Mouse (Mus musculus) limb, embryonic 15.5 days (tissue): Measurements from ENCODE around the gene Apol6. TPM values are rescaled to one million over a fixed set of nuclear protein-coding genes. Genes with fewer than 3 reads are reported as not detected.

Experiments
- ATAC-seq: fragments of 200-750 bp; cut with Nextera tagmentation; 2 replicates; pipeline ENCODE4 v1.8.0; 2017; ENCODE audit warnings: low read depth, moderate TSS enrichment; ENCODE audit not compliant: insufficient number of reproducible peaks, low FRiP score, low TSS enrichment
- H3K27ac ChIP-seq: fragments of 300-500 bp; sonication (generic); 2 replicates; pipeline ENCODE4 v1.5.1; 2015; ENCODE audit warnings: moderate library complexity, mild to moderate bottlenecking, inconsistent platforms
- H3K27me3 ChIP-seq: fragments of 300-500 bp; sonication (generic); 2 replicates; pipeline ENCODE4 v1.6.1; 2015; ENCODE audit warnings: inconsistent platforms
- H3K36me3 ChIP-seq: fragments of 300-500 bp; sonication (generic); 2 replicates; pipeline ENCODE4 v1.6.1; 2015; ENCODE audit warnings: inconsistent platforms
- H3K4me1 ChIP-seq: fragments of 300-500 bp; sonication (generic); 2 replicates; pipeline ENCODE4 v1.6.1; 2015; ENCODE audit warnings: inconsistent platforms
- H3K4me2 ChIP-seq: fragments of 300-500 bp; sonication (generic); 2 replicates; pipeline ENCODE4 v1.6.1; 2015; ENCODE audit warnings: mild to moderate bottlenecking, inconsistent platforms
- H3K4me3 ChIP-seq: fragments of 300-500 bp; sonication (generic); 2 replicates; pipeline ENCODE4 v1.5.1; 2015; ENCODE audit warnings: mild to moderate bottlenecking, inconsistent platforms
- H3K9ac ChIP-seq: fragments of 300-500 bp; sonication (generic); 2 replicates; pipeline ENCODE4 v1.6.1; 2015; ENCODE audit warnings: inconsistent platforms
- H3K9me3 ChIP-seq: fragments of 300-500 bp; sonication (generic); 2 replicates; pipeline ENCODE4 v1.6.1; 2016; ENCODE audit warnings: inconsistent platforms
- WGBS: fragments of 180-500 bp; shearing (Covaris S2); methylation state at CpG from one replicate; pipeline ENCODE4 v1.1.7; 2015; 5-methylcytosine and 5-hydroxymethylcytosine counted together
- polyA plus RNA-seq: library from polyadenylated mRNA; unstranded; fragments of >200 nt; fragmentation: Nextera tagmentation; extraction: Ambion mirVana; gene quantifications from 2 replicates; pipeline ENCODE4 v1.2.1, GENCODE M21; 2015

The Apol6 gene
- polyA plus RNA-seq, 1 experiment from 2014 or later, result 0.15 TPM

DNA sequence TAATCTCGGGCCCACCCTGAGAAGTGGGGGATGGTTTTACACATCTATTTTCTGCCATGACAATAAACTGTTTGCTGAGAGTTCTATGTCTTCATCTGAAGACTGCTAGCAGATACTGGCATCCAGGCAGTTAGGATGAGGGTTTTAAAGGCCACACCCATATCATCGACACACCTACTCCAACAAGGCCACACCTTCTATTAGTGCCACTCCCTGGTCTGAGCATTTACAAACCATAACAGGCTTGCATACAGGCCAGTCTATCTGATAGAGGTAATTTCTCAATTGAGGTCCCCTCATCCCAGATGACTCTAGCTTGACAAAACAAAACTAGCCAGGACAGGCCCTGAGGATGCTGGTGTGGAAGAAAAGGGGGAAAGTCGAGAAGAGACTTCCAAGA is 8.9 kb upstream of the Apol6 start:
- Histone ChIP-seq H3K27ac (peak overlapping the region; percentile 97), H3K9ac (no peak overlapping the region)

DNA sequence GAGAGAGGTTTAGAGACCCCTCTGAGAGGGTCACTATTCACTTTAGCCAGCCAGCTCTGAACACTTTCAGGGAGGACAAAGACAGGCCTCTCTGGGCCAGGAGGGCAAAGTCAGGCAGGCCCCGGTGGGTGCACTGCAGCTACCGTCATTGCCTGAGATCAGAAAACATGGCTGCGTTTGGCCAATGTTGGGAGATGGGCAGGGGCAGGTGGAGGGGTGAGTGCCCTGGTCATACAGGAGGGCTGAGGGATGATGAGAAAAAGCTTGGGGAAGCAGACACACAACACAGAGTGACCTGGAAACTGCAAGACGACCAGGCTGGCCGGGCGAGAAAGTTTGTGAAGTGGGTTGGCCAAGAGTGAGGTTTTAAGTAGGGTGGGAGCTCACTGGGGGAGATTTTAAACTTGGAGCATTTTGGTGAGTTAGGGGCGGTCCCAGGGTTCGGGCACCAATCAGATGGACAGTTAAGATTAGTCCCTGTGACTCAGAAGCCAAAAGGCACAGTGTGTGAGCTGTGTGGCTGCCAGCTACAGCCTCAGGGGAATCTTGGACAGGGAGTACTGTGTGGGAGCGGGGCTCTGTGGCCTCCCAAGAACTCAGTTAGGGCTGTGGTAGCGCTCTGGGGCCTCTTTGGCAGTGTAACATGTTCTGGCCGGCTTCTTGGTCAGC is 8.1 kb upstream of the Apol6 start:
- peak; percentile 86 for ATAC-seq
- Histone ChIP-seq H3K36me3 (no peaks in the 10 kb centered on the region), H3K9me3 (no peaks in the 10 kb centered on the region), H3K4me1 (peaks cover 56% of the 10 kb centered on the region), H3K27me3 (no peaks in the 10 kb centered on the region), H3K27ac (peak overlapping the region; percentile 97), H3K4me2 (peak overlapping the region; percentile 17; the same call in 1 of the 2 replicates), H3K9ac (no peak overlapping the region), H3K4me3 (no peak overlapping the region)
- WGBS, result 39% methylated on average over 11 of the region's 11 CpGs

More for the DNA sequence above, 8.9 kb upstream of the Apol6 start:
- H3K4me3 ChIP-seq, result no peak overlapping the region
- H3K4me2 ChIP-seq, result no peak overlapping the region
- WGBS, result 55% methylated on average over 3 of the region's 3 CpGs
- no peaks in the 10 kb centered on the region for H3K36me3 ChIP-seq
- H3K4me1 ChIP-seq, result peaks cover 59% of the 10 kb centered on the region
- no peak for ATAC-seq
- H3K9me3 ChIP-seq, result no peaks in the 10 kb centered on the region
- no peaks in the 10 kb centered on the region for H3K27me3 ChIP-seq

DNA sequence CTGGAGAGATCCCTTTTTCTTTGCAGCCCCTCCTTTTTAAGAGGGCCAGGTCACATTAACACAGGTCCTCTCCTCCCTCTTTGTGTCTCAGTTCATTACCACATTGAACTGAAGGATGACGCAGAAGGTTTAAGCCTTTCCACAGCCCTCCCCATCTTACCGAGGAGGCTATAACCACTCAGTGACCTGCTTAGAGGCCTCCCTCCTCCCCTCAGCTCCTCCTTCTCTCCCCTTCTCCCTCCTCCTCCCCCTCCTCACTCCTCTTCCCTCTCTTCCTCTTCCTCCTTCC is 7.6 kb upstream of the Apol6 start:
- peak; percentile 70 for ATAC-seq
- Histone ChIP-seq H3K27ac (peak overlapping the region; percentile 97), H3K4me2 (peak overlapping the region; percentile 17; the same call in 1 of the 2 replicates), H3K36me3 (no peaks in the 10 kb centered on the region), H3K27me3 (no peaks in the 10 kb centered on the region), H3K9ac (no peak overlapping the region), H3K9me3 (no peaks in the 10 kb centered on the region), H3K4me1 (peaks cover 56% of the 10 kb centered on the region), H3K4me3 (no peak overlapping the region)
- WGBS, result 14% methylated on average over 2 of the region's 2 CpGs

DNA sequence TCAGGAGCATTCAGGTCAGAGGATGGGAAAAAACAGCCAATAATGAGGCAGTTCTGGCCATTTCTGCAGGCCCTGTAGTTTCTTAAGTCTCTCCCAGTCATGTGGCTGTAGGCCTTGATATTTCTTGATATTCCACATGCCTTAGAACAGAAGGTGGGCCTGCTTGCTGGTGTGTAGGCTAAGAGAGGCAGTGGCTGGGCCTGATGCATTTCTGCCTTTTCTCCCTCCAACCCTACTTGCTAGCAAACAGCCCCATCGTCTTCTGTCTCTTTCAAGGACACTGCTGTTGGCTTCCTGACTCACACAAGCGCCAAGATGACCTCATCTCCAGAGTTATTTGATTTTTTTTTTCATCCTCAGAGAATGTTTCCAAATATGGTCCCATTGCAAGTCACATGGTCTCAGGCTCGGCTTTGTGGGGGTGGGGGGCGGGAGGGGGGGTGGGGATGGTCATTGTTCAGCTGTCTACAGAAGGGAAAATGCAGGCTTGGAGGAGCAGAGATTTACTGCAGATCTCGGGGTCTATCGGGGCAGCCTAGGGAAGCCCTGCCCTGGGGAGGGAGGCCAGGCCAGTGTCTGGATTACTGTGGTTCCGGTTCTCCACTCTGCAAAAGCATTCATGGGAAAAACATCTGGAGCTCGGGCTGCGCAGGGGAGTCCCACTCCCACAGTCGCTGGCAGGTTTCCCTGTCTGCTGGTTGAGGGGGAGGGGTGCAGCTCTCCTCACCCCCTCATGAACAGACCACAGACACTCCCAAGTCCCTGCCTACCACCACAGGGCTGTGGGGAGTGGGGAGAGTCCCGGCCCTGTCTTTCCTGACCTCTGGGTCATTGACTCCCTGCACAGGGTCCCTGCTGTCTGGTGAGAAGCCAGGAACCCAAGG is 7.0 kb upstream of the Apol6 start:
- Histone ChIP-seq H3K36me3 (no peaks in the 10 kb centered on the region), H3K4me3 (no peak overlapping the region), H3K4me1 (peaks cover 56% of the 10 kb centered on the region), H3K9me3 (no peaks in the 10 kb centered on the region), H3K4me2 (peak overlapping the region; percentile 17), H3K27me3 (no peaks in the 10 kb centered on the region), H3K9ac (no peak overlapping the region), H3K27ac (peak overlapping the region; percentile 97)
- 16% methylated on average over 11 of the region's 11 CpGs for WGBS
- ATAC-seq, result peak; percentile 89

DNA sequence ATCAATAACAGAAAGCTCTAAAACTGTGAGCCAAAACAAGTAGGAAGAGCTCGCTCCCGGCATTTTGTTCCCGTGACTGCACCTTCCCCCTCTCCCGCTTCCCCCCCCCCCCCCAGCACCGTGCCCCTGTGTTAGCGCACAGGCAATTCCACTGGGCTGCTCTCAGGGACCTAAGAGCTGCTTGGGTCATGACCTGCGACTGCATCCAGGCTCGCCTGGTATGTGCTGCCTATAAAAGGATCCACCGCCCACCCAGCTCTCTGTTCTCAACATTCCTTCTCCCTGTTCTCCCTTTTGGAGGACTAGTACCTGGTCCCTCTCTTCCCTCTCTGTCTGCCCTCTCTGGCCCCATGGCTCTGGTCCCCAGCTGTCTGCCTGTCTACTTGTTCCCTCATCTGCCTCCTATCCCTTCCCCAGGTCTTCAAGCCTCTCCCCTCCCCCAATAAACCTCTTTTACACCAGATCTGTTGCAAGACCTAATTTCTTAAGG is 5.3 kb upstream of the Apol6 start:
- Histone ChIP-seq H3K9me3 (no peaks in the 10 kb centered on the region), H3K36me3 (no peaks in the 10 kb centered on the region), H3K9ac (no peak overlapping the region), H3K4me2 (no peak overlapping the region), H3K4me3 (no peak overlapping the region), H3K4me1 (peaks cover 56% of the 10 kb centered on the region), H3K27me3 (no peaks in the 10 kb centered on the region), H3K27ac (0 out of 2 replicates have a peak overlapping the region, but pooled peaks have one; percentile 11)
- 67% methylated on average over 9 of the region's 9 CpGs for whole genome bisulfite sequencing
- no peak for ATAC-seq

DNA sequence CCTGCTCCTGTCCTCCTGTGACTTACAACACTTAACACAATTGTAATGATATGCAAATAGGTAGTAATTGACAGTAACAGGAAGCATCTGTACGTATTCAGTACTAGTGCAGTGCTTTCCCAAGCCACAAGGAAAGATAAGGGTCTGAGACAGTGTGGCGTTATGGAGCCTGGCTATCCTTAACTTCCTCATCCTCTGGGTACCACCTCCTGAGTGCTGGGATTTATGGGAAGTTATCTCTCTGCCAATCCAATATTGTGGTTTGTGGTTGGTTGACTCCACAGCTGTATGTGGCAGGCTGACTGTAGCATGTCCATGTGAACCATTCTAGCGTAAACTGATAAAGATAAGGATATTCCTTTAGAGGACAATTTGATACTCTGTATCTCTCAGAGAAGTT is 3.7 kb upstream of the Apol6 start:
- no peak overlapping the region for H3K4me2 ChIP-seq

DNA sequence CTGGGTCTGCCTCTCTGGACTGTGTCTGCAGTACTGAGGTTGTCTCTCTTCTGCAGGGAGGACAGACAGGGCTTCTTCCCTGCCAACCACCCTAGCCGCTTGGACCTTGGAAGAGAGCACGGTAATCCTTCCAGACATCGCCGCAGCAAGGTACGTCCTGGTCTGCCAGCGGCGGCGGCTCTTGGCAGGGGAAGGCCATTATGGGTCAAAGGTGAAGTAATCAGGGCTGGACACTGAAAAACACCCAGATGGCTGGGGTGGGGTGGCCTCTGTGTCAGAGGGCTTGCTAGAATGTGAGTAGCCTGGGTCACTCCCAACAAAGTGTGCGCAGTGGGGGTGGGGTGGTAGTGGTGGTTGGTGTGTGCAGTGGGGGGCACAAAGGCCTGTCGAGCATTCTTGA is 1.1 kb downstream of the Apol6 start:
- H3K4me3 ChIP-seq, result no peak overlapping the region
- no peaks in the 10 kb centered on the region for H3K27me3 ChIP-seq
- no peak overlapping the region for H3K9ac ChIP-seq
- H3K4me1 ChIP-seq, result peaks cover 6% of the 10 kb centered on the region; the same call in 1 of the 2 replicates
- H3K27ac ChIP-seq, result no peak overlapping the region
- 40% methylated on average over 10 of the region's 10 CpGs for WGBS
- H3K4me2 ChIP-seq, result no peak overlapping the region
- no peaks in the 10 kb centered on the region for H3K36me3 ChIP-seq
- no peaks in the 10 kb centered on the region for H3K9me3 ChIP-seq
- ATAC-seq, result no peak

More for the DNA sequence above, 3.7 kb upstream of the Apol6 start:
- 77% methylated on average over 3 of the region's 3 CpGs for WGBS
- Histone ChIP-seq H3K27me3 (no peaks in the 10 kb centered on the region), H3K4me1 (peaks cover 45% of the 10 kb centered on the region), H3K9ac (no peak overlapping the region), H3K9me3 (no peaks in the 10 kb centered on the region), H3K27ac (0 out of 2 replicates have a peak overlapping the region, but pooled peaks have one; percentile 27), H3K4me3 (no peak overlapping the region), H3K36me3 (no peaks in the 10 kb centered on the region)
- no peak for ATAC-seq

DNA sequence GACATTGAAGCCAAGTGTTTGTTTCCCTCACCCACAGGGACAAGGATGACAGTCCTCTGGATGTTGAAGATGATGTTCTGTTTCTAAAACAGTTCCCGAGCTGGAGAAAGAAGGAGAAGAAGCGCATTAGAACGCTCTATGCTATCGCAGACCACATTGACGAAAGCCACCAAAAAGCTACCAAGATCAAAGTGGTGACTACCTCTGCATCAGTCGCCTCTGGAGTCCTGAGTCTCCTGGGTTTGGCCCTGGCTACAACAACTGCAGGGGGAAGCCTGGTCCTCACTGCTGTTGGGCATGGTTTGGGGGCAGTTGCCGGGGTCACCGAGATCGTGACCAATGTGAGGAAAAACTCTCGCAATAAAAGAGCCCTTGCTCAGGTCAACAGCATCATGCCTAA is 6.0 kb downstream of the Apol6 start, which contains the start of gene Mb:
Gene Mb (minus strand): TSS at position 101 of the 400 bp plus-strand sequence.
- Histone ChIP-seq H3K9ac (no peak within 1 kb of the TSS), H3K4me2 (no peak within 1 kb of the TSS), H3K4me3 (no peak within 1 kb of the TSS), H3K27me3 (no peaks in the 10 kb centered on the region), H3K9me3 (no peaks in the 10 kb centered on the region), H3K27ac (no peak within 1 kb of the TSS), H3K4me1 (peaks cover 5% of the 10 kb centered on the region; the same call in 1 of the 2 replicates), H3K36me3 (no peaks in the 10 kb centered on the region)
- no peak for ATAC-seq
- 87% methylated on average over 10 of the region's 10 CpGs for WGBS

DNA sequence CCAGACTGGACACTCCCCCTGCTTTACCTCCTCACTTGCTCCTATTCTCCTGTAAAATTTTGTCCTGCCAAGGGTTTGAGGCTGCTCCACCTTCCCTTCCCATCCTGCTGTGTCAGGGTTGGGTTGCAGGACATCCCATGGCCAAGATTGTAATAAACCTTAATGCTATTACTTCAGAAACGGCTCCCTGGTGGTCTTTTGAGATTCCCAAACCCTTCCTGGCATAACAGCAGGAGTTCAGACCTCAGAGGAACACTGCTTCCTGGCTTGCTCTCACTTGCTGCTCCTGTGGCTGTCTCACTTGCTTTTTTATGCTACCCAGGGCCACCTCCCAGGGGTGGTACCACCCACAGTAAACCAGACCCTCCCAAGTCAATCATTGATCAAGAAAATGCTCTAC is 7.6 kb downstream of the Apol6 start:
- no peaks in the 10 kb centered on the region for H3K9me3 ChIP-seq
- ATAC-seq, result no peak
- no peak overlapping the region for H3K9ac ChIP-seq
- H3K4me3 ChIP-seq, result no peak overlapping the region
- H3K27me3 ChIP-seq, result no peaks in the 10 kb centered on the region
- WGBS, result 50% methylated on average over 1 of the region's 1 CpGs
- H3K36me3 ChIP-seq, result no peaks in the 10 kb centered on the region
- H3K4me2 ChIP-seq, result no peak overlapping the region
- H3K4me1 ChIP-seq, result peaks cover 6% of the 10 kb centered on the region; the same call in 1 of the 2 replicates
- no peak overlapping the region for H3K27ac ChIP-seq

DNA sequence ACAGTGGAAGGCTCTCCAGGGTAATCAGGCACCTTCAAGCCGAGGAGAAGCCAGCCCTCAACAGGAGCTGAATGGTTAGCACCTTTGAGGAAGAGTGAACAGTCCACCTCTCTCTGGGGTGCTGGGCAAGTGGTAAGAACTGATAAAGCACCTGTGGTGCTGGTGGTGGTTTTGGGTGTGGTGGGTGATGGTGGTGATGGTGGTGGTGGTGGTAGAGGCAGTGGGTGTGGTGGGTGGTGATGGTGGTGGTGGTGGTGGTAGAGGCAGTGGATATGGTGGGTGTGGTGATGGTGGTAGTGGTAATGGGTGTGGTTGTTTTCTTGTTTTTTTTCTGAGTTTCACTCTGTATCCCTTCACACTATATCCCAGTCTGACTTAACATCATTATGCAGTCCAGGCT is 8.5 kb downstream of the Apol6 start:
- no peak for ATAC-seq
- 79% methylated on average over 1 of the region's 1 CpGs for whole genome bisulfite sequencing

DNA sequence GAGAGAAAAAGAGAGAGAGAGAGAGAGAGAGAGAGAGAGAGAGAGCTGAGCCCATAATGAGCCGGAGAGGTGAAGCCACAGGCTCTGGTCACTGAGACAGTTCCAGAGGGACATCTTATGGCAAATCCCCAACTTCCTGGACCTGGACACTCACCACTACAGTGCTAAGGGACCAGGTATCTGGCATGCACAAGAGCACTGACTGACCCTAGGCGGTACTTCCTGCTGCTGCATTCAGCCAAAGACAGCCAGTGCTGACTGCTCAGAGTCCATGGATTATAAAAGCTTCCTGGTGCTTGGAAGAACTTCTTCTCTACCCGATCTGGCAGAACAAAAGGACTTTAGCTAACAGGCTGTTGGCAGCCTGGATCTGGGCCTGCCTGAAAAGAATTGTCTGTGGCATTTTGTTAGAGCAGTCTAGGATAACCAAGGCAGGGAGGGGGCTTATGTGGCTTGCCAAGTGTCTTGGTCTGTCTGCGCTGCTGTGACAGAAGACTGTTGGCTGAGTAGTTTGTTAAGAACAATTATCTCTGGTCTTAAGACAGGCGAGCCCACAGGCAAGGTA is 10.2 kb downstream of the Apol6 start:
- H3K9me3 ChIP-seq, result no peaks in the 10 kb centered on the region
- H3K36me3 ChIP-seq, result no peaks in the 10 kb centered on the region
- H3K4me3 ChIP-seq, result no peak overlapping the region
- no peak for ATAC-seq
- H3K9ac ChIP-seq, result no peak overlapping the region
- H3K4me1 ChIP-seq, result peaks cover 6% of the 10 kb centered on the region; the same call in 1 of the 2 replicates
- no peak overlapping the region for H3K4me2 ChIP-seq
- H3K27me3 ChIP-seq, result no peaks in the 10 kb centered on the region
- H3K27ac ChIP-seq, result no peak overlapping the region
- WGBS, result 59% methylated on average over 5 of the region's 5 CpGs

More for the DNA sequence above, 8.5 kb downstream of the Apol6 start:
- no peaks in the 10 kb centered on the region for H3K9me3 ChIP-seq
- H3K36me3 ChIP-seq, result no peaks in the 10 kb centered on the region
- no peaks in the 10 kb centered on the region for H3K27me3 ChIP-seq
- H3K27ac ChIP-seq, result no peak overlapping the region
- no peak overlapping the region for H3K4me3 ChIP-seq
- no peak overlapping the region for H3K4me2 ChIP-seq
- H3K9ac ChIP-seq, result no peak overlapping the region
- peaks cover 6% of the 10 kb centered on the region; the same call in 1 of the 2 replicates for H3K4me1 ChIP-seq
